14 mouse cellular contexts compared by ENCODE assay signal in genomic region chr16:18268182-18268581, GRCm38 (mm10). TPM values are rescaled to one million over a fixed set of nuclear protein-coding genes. Genes with fewer than 3 reads are reported as not detected.
DNase-seq lines count a peak whose midpoint lies in the region; ATAC-seq and TF ChIP-seq lines count a peak whose summit lies in the region.
"Had no signal": no experiment of that assay in that cellular context is flagged by ENCODE, and none has a peak within 500 bp of the region (broad histone marks: within the 10 kb centered on the region; RNA-seq: fewer than 3 reads in every experiment).

No protein-coding gene starts in this region.

- no peaks in the 10 kb centered on the region for H3K27me3 ChIP-seq in heart, adult 2 months (ENCODE audit: control insufficient read depth, insufficient read depth, low read length)
- H3K27me3 ChIP-seq in midbrain, postnatal 0 days (ENCODE audit: insufficient read depth, low read length), result no peaks in the 10 kb centered on the region
- no peaks in the 10 kb centered on the region for H3K27me3 ChIP-seq in midbrain, embryonic 11.5 days (ENCODE audit: control insufficient read depth, insufficient read depth, low read length)
- no peaks in the 10 kb centered on the region for H3K27me3 ChIP-seq in kidney, embryonic 15.5 days
- H3K27me3 ChIP-seq: limb, embryonic 13.5 days; megakaryocyte, embryonic 14.5 days; neural tube, embryonic 15.5 days had no signal

- H3K4me3 ChIP-seq in heart, adult 2 months, result no peak overlapping the region
- no peak overlapping the region for H3K4me3 ChIP-seq in midbrain, postnatal 0 days (ENCODE audit: low read depth, low read length)
- H3K4me3 ChIP-seq in midbrain, embryonic 11.5 days (ENCODE audit: low read depth, low read length), result no peak overlapping the region
- H3K4me3 ChIP-seq in kidney, embryonic 15.5 days (replicated peaks), result no peak overlapping the region
- H3K4me3 ChIP-seq: forebrain, embryonic 10.5 days; limb, embryonic 13.5 days; megakaryocyte, embryonic 14.5 days; neural tube, embryonic 15.5 days had no signal

- H3K27ac ChIP-seq in heart, adult 2 months, result no peak overlapping the region
- no peak overlapping the region for H3K27ac ChIP-seq in midbrain, postnatal 0 days (ENCODE audit: low read depth, low read length)
- no peak overlapping the region for H3K27ac ChIP-seq in midbrain, embryonic 11.5 days (ENCODE audit: low read depth, low read length)
- no peak overlapping the region for H3K27ac ChIP-seq in kidney, embryonic 15.5 days
- H3K27ac ChIP-seq: forebrain, embryonic 10.5 days; limb, embryonic 13.5 days; neural tube, embryonic 15.5 days had no signal

- TF ChIP-seq EP300 in heart, adult 2 months (IDR thresholded peaks at IDR 0.05; ENCODE audit: insufficient read depth, low read depth, low read length), result no peak

- intact Hi-C loops in heart, adult 2 months (cut with DNase I), result no loop called here
- intact Hi-C loops in heart, postnatal 10 days (cut with DNase I), result no loop called here
- intact Hi-C loops in heart, postnatal 36 days (cut with DNase I), result no loop called here

- H3K79me2 ChIP-seq in heart, adult 2 months (replicated peaks; ENCODE audit: control insufficient read depth, insufficient read depth, low read length), result no peaks in the 10 kb centered on the region

- no peaks in the 10 kb centered on the region for H3K9me3 ChIP-seq in midbrain, postnatal 0 days (ENCODE audit: low read length)
- H3K9me3 ChIP-seq in midbrain, embryonic 11.5 days (ENCODE audit: control insufficient read depth, low read length), result no peaks in the 10 kb centered on the region
- H3K9me3 ChIP-seq in kidney, embryonic 15.5 days (replicated peaks), result no peaks in the 10 kb centered on the region
- H3K9me3 ChIP-seq: forebrain, embryonic 10.5 days; limb, embryonic 13.5 days; megakaryocyte, embryonic 14.5 days; neural tube, embryonic 15.5 days had no signal

- H3K4me1 ChIP-seq in heart, adult 2 months (ENCODE audit: control insufficient read depth, insufficient read depth, low read length), result no peaks in the 10 kb centered on the region
- no peaks in the 10 kb centered on the region for H3K4me1 ChIP-seq in midbrain, postnatal 0 days (ENCODE audit: insufficient read depth, low read length)
- no peaks in the 10 kb centered on the region for H3K4me1 ChIP-seq in midbrain, embryonic 11.5 days (ENCODE audit: control insufficient read depth, insufficient read depth, low read length)
- H3K4me1 ChIP-seq in kidney, embryonic 15.5 days, result no peaks in the 10 kb centered on the region
- H3K4me1 ChIP-seq: forebrain, embryonic 10.5 days; limb, embryonic 13.5 days; megakaryocyte, embryonic 14.5 days; neural tube, embryonic 15.5 days had no signal

- WGBS in heart, adult 2 months, result 82% methylated on average over 5 of the region's 5 CpGs
- WGBS in midbrain, postnatal 0 days, result 88% methylated on average over 5 of the region's 5 CpGs
- 93% methylated on average over 5 of the region's 5 CpGs for WGBS in midbrain, embryonic 11.5 days
- WGBS in kidney, embryonic 15.5 days, result 89% methylated on average over 5 of the region's 5 CpGs

- peak; percentile 60 for TF ChIP-seq CTCF in heart, adult 2 months (IDR thresholded peaks at IDR 0.05)
- peak; percentile 49 for TF ChIP-seq CTCF in midbrain, postnatal 0 days (IDR thresholded peaks at IDR 0.05)

- TF ChIP-seq POLR2A in heart, adult 2 months (IDR thresholded peaks at IDR 0.05; ENCODE audit: insufficient read depth, low read depth, low read length), result no peak

- no peak overlapping the region for H3K9ac ChIP-seq in heart, adult 2 months (ENCODE audit: low read depth, low read length)
- H3K9ac ChIP-seq in midbrain, postnatal 0 days (replicated peaks; ENCODE audit: low read length, poor library complexity, severe bottlenecking), result no peak overlapping the region
- no peak overlapping the region for H3K9ac ChIP-seq in midbrain, embryonic 11.5 days (ENCODE audit: low read length)
- H3K9ac ChIP-seq in kidney, embryonic 15.5 days, result no peak overlapping the region
- H3K9ac ChIP-seq: limb, embryonic 13.5 days; neural tube, embryonic 15.5 days had no signal

- ATAC-seq in midbrain, postnatal 0 days (ENCODE audit: low FRiP score), result no peak
- ATAC-seq in midbrain, embryonic 11.5 days (ENCODE audit: low FRiP score), result no peak
- ATAC-seq in kidney, embryonic 15.5 days (replicated peaks; ENCODE audit: low FRiP score), result no peak

- H3K4me2 ChIP-seq in midbrain, postnatal 0 days (ENCODE audit: low read depth, low read length, poor library complexity, severe bottlenecking), result no peak overlapping the region
- no peak overlapping the region for H3K4me2 ChIP-seq in midbrain, embryonic 11.5 days
- H3K4me2 ChIP-seq in kidney, embryonic 15.5 days, result no peak overlapping the region
- H3K4me2 ChIP-seq: limb, embryonic 13.5 days; neural tube, embryonic 15.5 days had no signal

- no peak for DNase-seq in heart, adult 2 months
- no peak for DNase-seq in heart, postnatal 10 days
- DNase-seq in midbrain, postnatal 0 days (ENCODE audit: low spot score), result no peak
- DNase-seq in midbrain, embryonic 11.5 days (ENCODE audit: low spot score, missing footprints), result no peak
- DNase-seq in adipocyte (ENCODE audit: low spot score), result peak; percentile 39
- DNase-seq in thymus, postnatal 14 days, result peak; percentile 46
- DNase-seq in heart, postnatal 36 days, result no peak
- DNase-seq: right cerebral cortex, postnatal 4 days had no signal

- H3K36me3 ChIP-seq in heart, adult 2 months (ENCODE audit: control insufficient read depth, insufficient read depth, low read length), result peaks cover 2% of the 10 kb centered on the region; the same call in 1 of the 2 replicates
- peaks cover 47% of the 10 kb centered on the region for H3K36me3 ChIP-seq in midbrain, postnatal 0 days (ENCODE audit: insufficient read depth, low read length)
- H3K36me3 ChIP-seq in midbrain, embryonic 11.5 days (ENCODE audit: control insufficient read depth, insufficient read depth, low read length), result peaks cover 41% of the 10 kb centered on the region
- peaks cover 95% of the 10 kb centered on the region for H3K36me3 ChIP-seq in kidney, embryonic 15.5 days

RNA-seq across cellular contexts. Expression of gene Gm49776, which starts 10.1 kb away (rescaled TPM):
- not detected for total RNA-seq in heart, adult 2 months (2021)
- polyA plus RNA-seq in heart, adult 2 months (2012; rRNA removed), result not detected in 2 replicates
- not detected for total RNA-seq in heart, postnatal 10 days (2021)
- 0.57 TPM in 1 of 2 replicates, not detected in the other for total RNA-seq in midbrain, postnatal 0 days (2014; rRNA removed)
- polyA plus RNA-seq in midbrain, postnatal 0 days (2015; fragmentation: Nextera tagmentation; extraction: Ambion mirVana), result 1.3 TPM in 1 of 2 replicates, not detected in the other
- polyA plus RNA-seq in midbrain, embryonic 11.5 days (2014; fragmentation: Nextera tagmentation; extraction: Ambion mirVana), result 1.4 TPM in 1 of 2 replicates, not detected in the other
- polyA plus RNA-seq in kidney, embryonic 15.5 days (2015; fragmentation: Nextera tagmentation; extraction: Ambion mirVana), result 4.3 TPM in 1 of 2 replicates, not detected in the other
- total RNA-seq in heart, postnatal 36 days (2021), result not detected
- polyA plus RNA-seq: heart, embryonic 16.5 days had no signal

RNA-seq across cellular contexts. Expression of gene Ranbp1, which starts 19.6 kb away (rescaled TPM):
- total RNA-seq in heart, adult 2 months (2021), result 10 to 100 TPM; 40.1 to 41.2 TPM
- polyA plus RNA-seq in heart, adult 2 months (2012; rRNA removed), result 20.9 and 25.1 TPM in 2 replicates
- total RNA-seq in heart, postnatal 10 days (2021), result 10 to 100 TPM; 79.1 to 82.9 TPM
- 170 and 192 TPM in 2 replicates for total RNA-seq in midbrain, postnatal 0 days (2014; rRNA removed)
- 412 and 447 TPM in 2 replicates for polyA plus RNA-seq in midbrain, postnatal 0 days (2015; fragmentation: Nextera tagmentation; extraction: Ambion mirVana)
- 1,256 and 1,339 TPM in 2 replicates for polyA plus RNA-seq in midbrain, embryonic 11.5 days (2014; fragmentation: Nextera tagmentation; extraction: Ambion mirVana)
- polyA plus RNA-seq in kidney, embryonic 15.5 days (2015; fragmentation: Nextera tagmentation; extraction: Ambion mirVana), result 662 and 691 TPM in 2 replicates
- 10 to 100 TPM; 34.5 to 42.1 TPM for total RNA-seq in heart, postnatal 36 days (2021)

RNA-seq across cellular contexts. Expression of gene Trmt2a, which starts 19.7 kb away (rescaled TPM):
- 10 to 100 TPM; 19.6 to 19.8 TPM for total RNA-seq in heart, adult 2 months (2021)
- 26.8 and 32.4 TPM in 2 replicates for polyA plus RNA-seq in heart, adult 2 months (2012; rRNA removed)
- total RNA-seq in heart, postnatal 10 days (2021), result 10 to 100 TPM; 24.1 to 30.6 TPM
- total RNA-seq in midbrain, postnatal 0 days (2014; rRNA removed), result 55.5 and 57.4 TPM in 2 replicates
- polyA plus RNA-seq in midbrain, postnatal 0 days (2015; fragmentation: Nextera tagmentation; extraction: Ambion mirVana), result 67.6 and 76.4 TPM in 2 replicates
- polyA plus RNA-seq in midbrain, embryonic 11.5 days (2014; fragmentation: Nextera tagmentation; extraction: Ambion mirVana), result 90.4 and 104 TPM in 2 replicates
- polyA plus RNA-seq in kidney, embryonic 15.5 days (2015; fragmentation: Nextera tagmentation; extraction: Ambion mirVana), result 99.2 and 102 TPM in 2 replicates
- total RNA-seq in heart, postnatal 36 days (2021), result 10 to 100 TPM; 16.1 to 19.8 TPM

RNA-seq across cellular contexts. Expression of gene Dgcr8, which starts 20.9 kb away (rescaled TPM):
- total RNA-seq in heart, adult 2 months (2021), result 10 to 100 TPM; 10.7 to 13.2 TPM
- polyA plus RNA-seq in heart, adult 2 months (2012; rRNA removed), result 8.7 and 14.5 TPM in 2 replicates
- 10 to 100 TPM; 26.0 to 27.2 TPM for total RNA-seq in heart, postnatal 10 days (2021)
- total RNA-seq in midbrain, postnatal 0 days (2014; rRNA removed), result 40.3 and 46.7 TPM in 2 replicates
- polyA plus RNA-seq in midbrain, postnatal 0 days (2015; fragmentation: Nextera tagmentation; extraction: Ambion mirVana), result 23.4 and 23.7 TPM in 2 replicates
- polyA plus RNA-seq in midbrain, embryonic 11.5 days (2014; fragmentation: Nextera tagmentation; extraction: Ambion mirVana), result 33.1 and 34.9 TPM in 2 replicates
- polyA plus RNA-seq in kidney, embryonic 15.5 days (2015; fragmentation: Nextera tagmentation; extraction: Ambion mirVana), result 30.4 and 32.4 TPM in 2 replicates
- 10 to 100 TPM; 12.7 to 14.6 TPM for total RNA-seq in heart, postnatal 36 days (2021)

RNA-seq across cellular contexts. Expression of gene Zdhhc8, which starts 33.2 kb away (rescaled TPM):
- 10 to 100 TPM; 19.6 to 22.7 TPM for total RNA-seq in heart, adult 2 months (2021)
- 36.0 and 51.5 TPM in 2 replicates for polyA plus RNA-seq in heart, adult 2 months (2012; rRNA removed)
- total RNA-seq in heart, postnatal 10 days (2021), result 10 to 100 TPM; 33.2 to 35.7 TPM
- total RNA-seq in midbrain, postnatal 0 days (2014; rRNA removed), result 34.1 and 41.2 TPM in 2 replicates
- 13.8 and 14.6 TPM in 2 replicates for polyA plus RNA-seq in midbrain, postnatal 0 days (2015; fragmentation: Nextera tagmentation; extraction: Ambion mirVana)
- polyA plus RNA-seq in midbrain, embryonic 11.5 days (2014; fragmentation: Nextera tagmentation; extraction: Ambion mirVana), result 7.1 and 8.4 TPM in 2 replicates
- polyA plus RNA-seq in kidney, embryonic 15.5 days (2015; fragmentation: Nextera tagmentation; extraction: Ambion mirVana), result 15.6 and 17.5 TPM in 2 replicates
- total RNA-seq in heart, postnatal 36 days (2021), result 10 to 100 TPM; 19.7 to 21.5 TPM

Comparison
In these comparisons a context has a peak if more than half of its experiments do, and no peak if none do; other contexts are left out.
1. DNase-seq: peak in adipocyte (single experiment) and thymus, postnatal 14 days (single experiment); none in heart, adult 2 months (0 of 2), heart, postnatal 10 days (0 of 2), midbrain, postnatal 0 days (single experiment), midbrain, embryonic 11.5 days (single experiment) and heart, postnatal 36 days (0 of 2).